Mouse (Mus musculus): Measurements from ENCODE around the gene Syne1. TPM values are rescaled to one million over a fixed set of nuclear protein-coding genes. Genes with fewer than 3 reads are reported as not detected.

The Syne1 gene
- total RNA-seq, 1 experiment = 7.1 TPM

GRCm38 (mm10) chr10:5571332-5571731, 20.1 kb upstream of the Syne1 start:
- no peak overlapping the region for H3K27ac ChIP-seq (ENCODE audit: insufficient read depth, low read depth, low read length, poor library complexity, severe bottlenecking)
- H3K36me3 ChIP-seq (ENCODE audit: control insufficient read depth, insufficient read depth, low read length, poor library complexity, severe bottlenecking) = no peaks in the 10 kb centered on the region
- H3K9ac ChIP-seq (ENCODE audit: insufficient read depth, low read depth, low read length, poor library complexity, severe bottlenecking) = no peak overlapping the region
- no peak overlapping the region for H3K4me3 ChIP-seq (ENCODE audit: insufficient read depth in 1 of 2, low read depth in 1 of 2, low read length in 2 of 2, poor library complexity in 1 of 2, severe bottlenecking in 1 of 2)
- no peaks in the 10 kb centered on the region for H3K4me1 ChIP-seq (ENCODE audit: control insufficient read depth in 2 of 2, insufficient read depth in 2 of 2, low read length in 2 of 2, poor library complexity in 1 of 2)
- H3K9me3 ChIP-seq (ENCODE audit: control insufficient read depth, insufficient read depth, low read depth, low read length) = no peaks in the 10 kb centered on the region
- no peak for TF ChIP-seq HCFC1 (IDR thresholded peaks at IDR 0.05; ENCODE audit: borderline replicate concordance, insufficient read depth, low read length)
- TF ChIP-seq CHD2 (IDR thresholded peaks at IDR 0.05; ENCODE audit: low read depth, low read length) = no peak
- TF ChIP-seq MAFK (IDR thresholded peaks at IDR 0.05; ENCODE audit: insufficient read depth, low read depth, low read length) = no peak
- no peak for TF ChIP-seq ZNF384 (IDR thresholded peaks at IDR 0.05; ENCODE audit: low read depth, low read length)
- no peak for TF ChIP-seq ZC3H11A (IDR thresholded peaks at IDR 0.05; ENCODE audit: borderline replicate concordance, low read depth, low read length)
- DNase-seq (ENCODE audit: low read depth, low spot score) = no peak
- in situ Hi-C loops (cut with MboI; ENCODE audit: low sequenced_read_pairs in 2 of 2, unreplicated experiment in 2 of 2) = no loop called here

DNA sequence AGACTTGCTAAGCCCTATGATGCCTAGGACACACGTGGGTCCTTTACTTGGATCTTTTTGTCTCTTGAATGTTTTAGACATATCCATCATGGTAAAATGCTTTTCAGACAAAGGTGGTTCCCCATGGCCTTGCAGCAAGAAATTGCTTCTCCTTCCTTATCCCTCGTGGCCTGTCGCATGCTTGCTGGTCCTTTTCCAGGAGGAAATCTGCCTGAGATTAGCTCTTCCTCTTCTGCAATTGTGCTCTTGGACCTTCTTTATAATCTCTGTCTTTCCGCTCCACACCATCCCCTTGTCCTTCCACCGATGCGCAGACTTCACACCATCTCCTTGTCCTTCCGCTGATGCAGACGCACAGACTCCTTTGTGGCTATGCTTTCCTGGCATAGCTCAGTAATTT, 18.8 kb upstream of the Syne1 start:
- Histone ChIP-seq H3K9ac (ENCODE audit: insufficient read depth, low read depth, low read length, poor library complexity, severe bottlenecking) (no peak overlapping the region), H3K4me3 (ENCODE audit: insufficient read depth in 1 of 2, low read depth in 1 of 2, low read length in 2 of 2, poor library complexity in 1 of 2, severe bottlenecking in 1 of 2) (no peak overlapping the region), H3K4me1 (ENCODE audit: control insufficient read depth in 2 of 2, insufficient read depth in 2 of 2, low read length in 2 of 2, poor library complexity in 1 of 2) (no peaks in the 10 kb centered on the region), H3K27ac (ENCODE audit: insufficient read depth, low read depth, low read length, poor library complexity, severe bottlenecking) (no peak overlapping the region), H3K36me3 (ENCODE audit: control insufficient read depth, insufficient read depth, low read length, poor library complexity, severe bottlenecking) (no peaks in the 10 kb centered on the region), H3K9me3 (ENCODE audit: control insufficient read depth, insufficient read depth, low read depth, low read length) (no peaks in the 10 kb centered on the region)
- DNase-seq (ENCODE audit: low read depth, low spot score) = no peak
- in situ Hi-C loops (cut with MboI; ENCODE audit: low sequenced_read_pairs in 2 of 2, unreplicated experiment in 2 of 2) = no loop called here
- no peak for TF ChIP-seq MAFK (IDR thresholded peaks at IDR 0.05; ENCODE audit: insufficient read depth, low read depth, low read length)
- TF ChIP-seq ZC3H11A (IDR thresholded peaks at IDR 0.05; ENCODE audit: borderline replicate concordance, low read depth, low read length) = no peak
- no peak for TF ChIP-seq HCFC1 (IDR thresholded peaks at IDR 0.05; ENCODE audit: borderline replicate concordance, insufficient read depth, low read length)
- TF ChIP-seq ZNF384 (IDR thresholded peaks at IDR 0.05; ENCODE audit: low read depth, low read length) = no peak

DNA sequence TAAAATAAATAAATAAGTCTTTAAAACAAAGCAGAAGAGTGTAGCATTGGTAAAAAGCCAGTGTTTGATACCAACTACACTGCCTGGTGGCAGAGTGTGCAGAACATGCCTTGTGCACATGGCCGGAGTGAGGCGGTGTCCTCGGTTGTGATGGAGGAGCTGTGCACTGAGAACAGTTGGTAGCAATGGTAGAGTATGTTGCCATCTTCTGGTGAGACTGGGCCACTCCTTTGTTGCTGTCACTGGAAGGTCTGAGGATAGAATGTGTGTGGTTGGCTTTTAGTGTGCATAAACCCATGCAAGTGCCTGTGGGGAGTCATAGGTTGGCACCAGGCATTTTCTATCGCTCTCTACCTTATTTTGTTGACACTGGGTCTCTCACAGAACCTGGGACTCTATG, 17.7 kb upstream of the Syne1 start:
- TF ChIP-seq ZNF384 (IDR thresholded peaks at IDR 0.05; ENCODE audit: low read depth, low read length) = no peak
- no peak for TF ChIP-seq CHD2 (IDR thresholded peaks at IDR 0.05; ENCODE audit: low read depth, low read length)
- TF ChIP-seq ZC3H11A (IDR thresholded peaks at IDR 0.05; ENCODE audit: borderline replicate concordance, low read depth, low read length) = no peak
- TF ChIP-seq MAFK (IDR thresholded peaks at IDR 0.05; ENCODE audit: insufficient read depth, low read depth, low read length) = no peak
- TF ChIP-seq HCFC1 (IDR thresholded peaks at IDR 0.05; ENCODE audit: borderline replicate concordance, insufficient read depth, low read length) = no peak
- H3K36me3 ChIP-seq (ENCODE audit: control insufficient read depth, insufficient read depth, low read length, poor library complexity, severe bottlenecking) = no peaks in the 10 kb centered on the region

GRCm38 (mm10) chr10:5561706-5562105, 10.4 kb upstream of the Syne1 start:
- Histone ChIP-seq H3K27ac (ENCODE audit: insufficient read depth, low read depth, low read length, poor library complexity, severe bottlenecking) (no peak overlapping the region), H3K9me3 (ENCODE audit: control insufficient read depth, insufficient read depth, low read depth, low read length) (no peaks in the 10 kb centered on the region), H3K4me3 (ENCODE audit: insufficient read depth in 1 of 2, low read depth in 1 of 2, low read length in 2 of 2, poor library complexity in 1 of 2, severe bottlenecking in 1 of 2) (no peak overlapping the region), H3K9ac (ENCODE audit: insufficient read depth, low read depth, low read length, poor library complexity, severe bottlenecking) (no peak overlapping the region), H3K36me3 (ENCODE audit: control insufficient read depth, insufficient read depth, low read length, poor library complexity, severe bottlenecking) (no peaks in the 10 kb centered on the region), H3K4me1 (ENCODE audit: control insufficient read depth in 2 of 2, insufficient read depth in 2 of 2, low read length in 2 of 2, poor library complexity in 1 of 2) (peaks cover 7 to 22% of the 10 kb centered on the region in 2 experiments)
- no peak for DNase-seq (ENCODE audit: low read depth, low spot score)
- in situ Hi-C loops (cut with MboI; ENCODE audit: low sequenced_read_pairs in 2 of 2, unreplicated experiment in 2 of 2) = no loop called here
- no peak for TF ChIP-seq ZC3H11A (IDR thresholded peaks at IDR 0.05; ENCODE audit: borderline replicate concordance, low read depth, low read length)
- no peak for TF ChIP-seq MAFK (IDR thresholded peaks at IDR 0.05; ENCODE audit: insufficient read depth, low read depth, low read length)
- TF ChIP-seq ZNF384 (IDR thresholded peaks at IDR 0.05; ENCODE audit: low read depth, low read length) = no peak
- no peak for TF ChIP-seq CHD2 (IDR thresholded peaks at IDR 0.05; ENCODE audit: low read depth, low read length)
- TF ChIP-seq HCFC1 (IDR thresholded peaks at IDR 0.05; ENCODE audit: borderline replicate concordance, insufficient read depth, low read length) = no peak

More for the DNA sequence above, 17.7 kb upstream of the Syne1 start:
- Histone ChIP-seq H3K27ac (ENCODE audit: insufficient read depth, low read depth, low read length, poor library complexity, severe bottlenecking) (no peak overlapping the region), H3K4me1 (ENCODE audit: control insufficient read depth in 2 of 2, insufficient read depth in 2 of 2, low read length in 2 of 2, poor library complexity in 1 of 2) (peaks cover 0 to 7% of the 10 kb centered on the region in 2 experiments; a peak in 2 of 4 replicates), H3K9me3 (ENCODE audit: control insufficient read depth, insufficient read depth, low read depth, low read length) (no peaks in the 10 kb centered on the region), H3K4me3 (ENCODE audit: insufficient read depth in 1 of 2, low read depth in 1 of 2, low read length in 2 of 2, poor library complexity in 1 of 2, severe bottlenecking in 1 of 2) (no peak overlapping the region), H3K9ac (ENCODE audit: insufficient read depth, low read depth, low read length, poor library complexity, severe bottlenecking) (no peak overlapping the region)
- DNase-seq (ENCODE audit: low read depth, low spot score) = no peak
- in situ Hi-C loops (cut with MboI; ENCODE audit: low sequenced_read_pairs in 2 of 2, unreplicated experiment in 2 of 2) = no loop called here

GRCm38 (mm10) chr10:5560526-5560925, 9.2 kb upstream of the Syne1 start:
- DNase-seq (ENCODE audit: low read depth, low spot score) = no peak
- Histone ChIP-seq H3K9ac (ENCODE audit: insufficient read depth, low read depth, low read length, poor library complexity, severe bottlenecking) (no peak overlapping the region), H3K27ac (ENCODE audit: insufficient read depth, low read depth, low read length, poor library complexity, severe bottlenecking) (no peak overlapping the region; the same call in 1 of the 2 replicates), H3K36me3 (ENCODE audit: control insufficient read depth, insufficient read depth, low read length, poor library complexity, severe bottlenecking) (no peaks in the 10 kb centered on the region), H3K4me1 (ENCODE audit: control insufficient read depth in 2 of 2, insufficient read depth in 2 of 2, low read length in 2 of 2, poor library complexity in 1 of 2) (peaks cover 7 to 22% of the 10 kb centered on the region in 2 experiments), H3K9me3 (ENCODE audit: control insufficient read depth, insufficient read depth, low read depth, low read length) (no peaks in the 10 kb centered on the region), H3K4me3 (ENCODE audit: insufficient read depth in 1 of 2, low read depth in 1 of 2, low read length in 2 of 2, poor library complexity in 1 of 2, severe bottlenecking in 1 of 2) (no peak overlapping the region)
- in situ Hi-C loops (cut with MboI; ENCODE audit: low sequenced_read_pairs in 2 of 2, unreplicated experiment in 2 of 2) = no loop called here
- TF ChIP-seq ZNF384 (IDR thresholded peaks at IDR 0.05; ENCODE audit: low read depth, low read length) (no peak), CHD2 (IDR thresholded peaks at IDR 0.05; ENCODE audit: low read depth, low read length) (no peak), HCFC1 (IDR thresholded peaks at IDR 0.05; ENCODE audit: borderline replicate concordance, insufficient read depth, low read length) (no peak)
